8 mouse cellular contexts compared by ENCODE assay signal in the genomic region with DNA sequence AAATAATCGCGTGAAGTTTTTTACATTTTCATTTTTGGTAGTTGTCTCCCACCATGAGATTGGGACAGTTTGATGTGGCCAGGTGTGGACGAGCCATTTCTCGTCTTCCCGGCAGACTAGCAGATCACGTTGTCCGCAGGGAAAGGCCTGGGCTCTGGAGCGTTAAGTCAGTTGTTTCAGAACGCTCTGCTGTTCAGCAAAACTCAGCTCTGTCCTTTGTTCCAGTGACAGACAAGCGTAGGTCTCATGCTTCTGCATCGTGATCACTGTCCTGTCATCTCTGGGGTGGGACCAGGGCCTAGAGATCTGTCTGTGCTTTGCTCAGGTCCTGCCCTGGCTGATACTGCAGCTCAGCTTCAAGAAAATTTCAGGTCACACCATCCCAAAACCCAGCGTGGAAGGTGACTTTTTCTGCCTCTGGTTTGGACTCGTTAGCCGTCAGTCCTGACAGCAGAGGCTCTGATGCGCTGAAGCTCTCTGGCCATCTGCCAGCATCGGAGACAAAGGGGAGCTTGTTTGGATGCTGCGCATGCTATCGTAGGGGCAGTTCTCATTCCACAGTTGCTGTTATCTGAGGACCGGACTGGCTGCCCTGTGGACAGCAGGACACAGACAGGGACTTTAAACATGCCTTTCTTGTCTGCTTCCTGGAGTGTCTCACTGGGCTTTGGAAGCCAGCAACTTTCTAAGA. TPM values are rescaled to one million over a fixed set of nuclear protein-coding genes. Genes with fewer than 3 reads are reported as not detected.
DNase-seq lines count a peak whose midpoint lies in the region; ATAC-seq and TF ChIP-seq lines count a peak whose summit lies in the region.

No protein-coding gene starts in this region.

- no peaks in the 10 kb centered on the region for H3K36me3 ChIP-seq in hindbrain, postnatal 0 days (ENCODE audit: insufficient read depth, low read length)

- ATAC-seq in hindbrain, postnatal 0 days, result peak; percentile 63

- peak overlapping the region; percentile 8; the same call in 1 of the 2 replicates for H3K4me2 ChIP-seq in hindbrain, postnatal 0 days (ENCODE audit: low read depth, low read length)

- no peaks in the 10 kb centered on the region for H3K27me3 ChIP-seq in hindbrain, postnatal 0 days (ENCODE audit: insufficient read depth, low read length)

- H3K9ac ChIP-seq in hindbrain, postnatal 0 days (replicated peaks; ENCODE audit: low read length), result no peak overlapping the region

- TF ChIP-seq CTCF in hindbrain, postnatal 0 days (IDR thresholded peaks at IDR 0.05; ENCODE audit: low read depth), result no peak

- H3K27ac ChIP-seq in hindbrain, postnatal 0 days, result peak overlapping the region; percentile 60

- DNase-seq in brain, embryonic 18.5 days (ENCODE audit: low read depth, low spot score), result peak; percentile 49
- DNase-seq in cerebellum, adult 9-11 months, result peak; percentile 17
- DNase-seq in gastrocnemius, postnatal 25 days, result peak; percentile 12
- DNase-seq in hindbrain, postnatal 0 days (ENCODE audit: low spot score), result peak; percentile 85
- peak; percentile 73 for DNase-seq in lung, postnatal 36 days
- DNase-seq in telencephalon, adult 2 months (ENCODE audit: low read depth, low spot score), result peak; percentile 69
- no peak for DNase-seq in c-Kit-positive CD71-positive TER-119-positive erythroid progenitor cells, embryonic 14.5 days (ENCODE audit: low spot score)
- DNase-seq in thymus, postnatal 25 days, result no peak

- H3K4me3 ChIP-seq in hindbrain, postnatal 0 days (ENCODE audit: low read length), result no peak overlapping the region

- no peaks in the 10 kb centered on the region for H3K9me3 ChIP-seq in hindbrain, postnatal 0 days (ENCODE audit: low read length)

- 27% methylated on average over 19 of the region's 19 CpGs for WGBS in hindbrain, postnatal 0 days

- peaks cover 11% of the 10 kb centered on the region for H3K4me1 ChIP-seq in hindbrain, postnatal 0 days (ENCODE audit: insufficient read depth, low read length)

RNA-seq across cellular contexts. Expression of gene Synm, which starts 45.6 kb away (rescaled TPM):
- 100 to 1,000 TPM; 216 to 239 TPM for total RNA-seq in gastrocnemius, postnatal 25 days (2021)
- 6.4 and 7.8 TPM in 2 replicates for total RNA-seq in hindbrain, postnatal 0 days (2014; rRNA removed)
- 5.8 TPM in 2 replicates for polyA plus RNA-seq in hindbrain, postnatal 0 days (2015; fragmentation: Nextera tagmentation; extraction: Ambion mirVana)

Comparison
In these comparisons a context has a peak if more than half of its experiments do, and no peak if none do; other contexts are left out.
1. DNase-seq: peak in brain, embryonic 18.5 days (single experiment), cerebellum, adult 9-11 months (single experiment), gastrocnemius, postnatal 25 days (single experiment), hindbrain, postnatal 0 days (single experiment), lung, postnatal 36 days (single experiment) and telencephalon, adult 2 months (single experiment); none in c-Kit-positive CD71-positive TER-119-positive erythroid progenitor cells, embryonic 14.5 days (single experiment) and thymus, postnatal 25 days (single experiment).
2. RNA of gene Synm, which starts 45.6 kb away (total RNA-seq): 216 to 239 TPM in gastrocnemius, postnatal 25 days; 6.4 to 7.8 TPM in hindbrain, postnatal 0 days; every median in the first group is over 10 times any median in the second.